Mouse (Mus musculus) megakaryocyte, embryonic 14.5 days (primary cell): ENCODE measurements at regions not wholly inside any gene's neighbourhood (a gene's known extent, or its start where the extent isn't known, plus 50 kb on each side); places are given as distances from the start of the nearest gene placed in this dataset.

ENCODE experiments used
- FLI1 ChIP-seq: IDR thresholded peaks from 2 replicates; pipeline ENCODE4 v1.6.1; 2012; ENCODE audit warnings: low read length, inconsistent platforms, mixed read lengths
- GATA1 ChIP-seq: IDR thresholded peaks from 3 replicates; pipeline ENCODE4 v1.6.1; 2012; ENCODE audit warnings: mixed read lengths, low read length, inconsistent platforms, borderline replicate concordance

DNA sequence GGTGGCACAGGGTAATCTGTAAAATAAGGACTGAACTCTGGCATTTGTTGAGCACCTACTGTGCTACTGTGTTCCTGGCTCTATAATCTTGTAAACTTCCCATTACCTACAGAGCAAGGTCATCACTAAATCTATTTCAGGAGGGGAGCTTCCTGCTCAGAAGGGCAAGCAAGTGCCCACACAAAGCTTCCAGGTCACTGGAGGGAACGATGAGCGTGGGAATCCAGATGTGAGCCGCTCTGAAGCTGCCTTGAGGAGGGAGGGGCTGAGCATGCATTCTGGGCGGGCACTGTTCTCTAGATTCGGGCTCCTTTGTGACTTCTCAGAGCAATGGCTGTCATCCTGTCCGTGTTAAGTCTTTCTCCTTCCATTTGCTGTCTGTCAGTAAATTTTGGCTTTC lies 198.5 kb upstream of the Eef2kmt start:
- no peak for TF ChIP-seq GATA1
- no peak for TF ChIP-seq FLI1
